Mouse (Mus musculus) midbrain, postnatal 0 days (tissue): ENCODE measurements around the gene Pitpna. TPM values are rescaled to one million over a fixed set of nuclear protein-coding genes. Genes with fewer than 3 reads are reported as not detected.

Experiments
- ATAC-seq: fragments of 200-750 bp; cut with Nextera tagmentation; 2 replicates; pipeline ENCODE4 v1.8.0; 2017; ENCODE audit warnings: moderate number of reproducible peaks, mild to moderate bottlenecking, moderate TSS enrichment, moderate library complexity; ENCODE audit not compliant: low FRiP score
- DNase-seq: peaks from one replicate; pipeline ENCODE4 v3.0.0-alpha.2; 2015; ENCODE audit warnings: low spot score
- H3K27ac ChIP-seq: fragments of 300-500 bp; sonication (generic); 2 replicates; pipeline ENCODE4 v1.5.1; 2014; ENCODE audit warnings: low read depth, mild to moderate bottlenecking, low read length, mixed read lengths
- H3K27me3 ChIP-seq: fragments of 300-500 bp; sonication (generic); 2 replicates; pipeline ENCODE4 v1.6.1; 2014; ENCODE audit warnings: low read length, control low read depth, mixed read lengths; ENCODE audit not compliant: insufficient read depth
- H3K36me3 ChIP-seq: fragments of 300-500 bp; sonication (generic); 2 replicates; pipeline ENCODE4 v1.6.1; 2014; ENCODE audit warnings: low read length, control low read depth, mixed read lengths; ENCODE audit not compliant: insufficient read depth
- H3K4me1 ChIP-seq: fragments of 300-500 bp; sonication (generic); 2 replicates; pipeline ENCODE4 v1.6.1; 2014; ENCODE audit warnings: mild to moderate bottlenecking, control low read depth, antibody characterized with exemption, low read length, mixed read lengths; ENCODE audit not compliant: insufficient read depth
- H3K4me2 ChIP-seq: fragments of 300-500 bp; sonication (generic); 2 replicates; pipeline ENCODE4 v1.6.1; 2014; ENCODE audit warnings: low read depth, mild to moderate bottlenecking, low read length, mixed read lengths; ENCODE audit not compliant: poor library complexity, severe bottlenecking
- H3K4me3 ChIP-seq: fragments of 300-500 bp; sonication (generic); 2 replicates; pipeline ENCODE4 v1.5.1; 2014; ENCODE audit warnings: low read depth, mild to moderate bottlenecking, low read length, moderate library complexity
- H3K9ac ChIP-seq: fragments of 300-500 bp; sonication (generic); replicated peaks from 2 replicates; pipeline ENCODE4 v1.6.1; 2014; ENCODE audit warnings: mild to moderate bottlenecking, low read length, moderate library complexity, mixed read lengths; ENCODE audit not compliant: poor library complexity, severe bottlenecking
- H3K9me3 ChIP-seq: fragments of 300-500 bp; sonication (generic); 2 replicates; pipeline ENCODE4 v1.6.1; 2016; ENCODE audit warnings: low read length, control low read depth
- CTCF ChIP-seq: IDR thresholded peaks from 2 replicates; pipeline ENCODE4 v1.5.1; 2016; ENCODE audit warnings: antibody characterized with exemption, mild to moderate bottlenecking
- WGBS: fragments of 180-500 bp; shearing (Covaris S2); extraction: QIAGEN DNeasy Blood & Tissue Kit; methylation state at CpG from one replicate; pipeline ENCODE4 v1.1.7; 2014; 5-methylcytosine and 5-hydroxymethylcytosine counted together
- polyA plus RNA-seq: library from polyadenylated mRNA; unstranded; fragments of >200 nt; fragmentation: Nextera tagmentation; extraction: Ambion mirVana; gene quantifications from 2 replicates; pipeline ENCODE4 v1.2.1, GENCODE M21; 2015
- total RNA-seq: library from RNA; depleted of rRNA; stranded (reverse); fragments of >200 nt; gene quantifications from 2 replicates; pipeline ENCODE4 v1.2.3, GENCODE M21; 2014

Gene Pitpna
- total and polyA plus RNA-seq, 2 experiments from 2014 or later: 106 to 108 TPM

DNA sequence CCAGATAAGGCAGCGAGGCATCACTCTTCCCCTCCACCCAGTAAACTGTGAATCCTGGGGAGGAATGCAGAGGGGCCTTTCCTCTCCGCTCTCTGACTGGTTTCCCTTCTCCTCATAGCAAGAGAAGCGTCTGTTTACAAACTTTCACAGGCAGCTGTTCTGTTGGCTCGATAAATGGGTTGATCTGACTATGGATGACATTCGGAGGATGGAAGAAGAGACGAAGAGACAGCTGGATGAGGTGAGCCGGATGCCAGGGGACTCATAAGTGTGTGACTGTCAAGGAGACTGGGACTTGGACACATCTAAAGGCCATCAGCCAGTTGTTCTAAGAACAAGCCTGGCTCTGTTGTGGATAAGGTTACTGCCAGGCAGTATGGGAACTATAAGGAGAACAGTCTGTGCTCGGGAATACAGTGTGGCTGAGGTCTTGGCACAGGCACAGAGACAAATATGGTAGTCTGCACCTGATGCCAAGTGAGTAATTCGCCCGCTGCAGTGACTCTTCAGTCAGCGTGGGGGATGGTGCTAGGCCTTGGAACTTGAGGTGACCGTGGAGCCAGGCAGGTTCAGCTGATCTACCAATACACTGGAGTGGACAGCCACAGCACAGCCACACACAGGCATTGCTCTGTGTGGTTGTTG, 32.4 kb downstream of the Pitpna start:
- no peaks in the 10 kb centered on the region for H3K4me1 ChIP-seq
- no peak for TF ChIP-seq CTCF
- no peak overlapping the region for H3K4me3 ChIP-seq
- no peaks in the 10 kb centered on the region for H3K27me3 ChIP-seq
- H3K9ac ChIP-seq: no peak overlapping the region
- 93% methylated on average over 12 of the region's 12 CpGs for WGBS
- H3K4me2 ChIP-seq: no peak overlapping the region
- no peak overlapping the region for H3K27ac ChIP-seq
- DNase-seq (peak; percentile 16), ATAC-seq (no peak)
- H3K36me3 ChIP-seq: peaks cover 32% of the 10 kb centered on the region
- H3K9me3 ChIP-seq: no peaks in the 10 kb centered on the region

DNA sequence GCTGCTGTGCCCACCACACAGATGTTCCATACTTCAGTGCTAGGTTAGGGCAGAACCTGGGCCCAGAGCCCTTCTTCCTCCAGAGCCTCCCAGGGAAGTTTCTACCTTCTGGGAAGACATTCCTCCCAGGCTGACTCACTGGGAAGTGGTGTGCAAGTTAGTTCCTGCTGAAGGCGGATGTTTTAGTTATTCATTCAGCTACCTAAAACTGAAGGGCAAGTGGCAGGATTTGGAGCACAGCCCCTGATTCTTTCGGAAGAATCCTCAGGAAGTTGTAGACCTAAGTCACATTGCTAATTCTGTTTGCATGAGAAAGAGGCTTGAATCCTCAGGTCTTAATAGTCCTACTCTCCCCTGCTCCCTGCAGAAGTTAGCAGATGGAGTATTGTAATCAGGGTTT, 33.5 kb downstream of the Pitpna start:
- TF ChIP-seq CTCF: no peak
- DNase-seq: no peak
- WGBS: 88% methylated on average over 2 of the region's 2 CpGs
- Histone ChIP-seq H3K4me2 (no peak overlapping the region), H3K4me1 (no peaks in the 10 kb centered on the region), H3K27me3 (no peaks in the 10 kb centered on the region), H3K9me3 (no peaks in the 10 kb centered on the region), H3K36me3 (peaks cover 41% of the 10 kb centered on the region), H3K4me3 (no peak overlapping the region), H3K27ac (no peak overlapping the region), H3K9ac (no peak overlapping the region)
- no peak for ATAC-seq

DNA sequence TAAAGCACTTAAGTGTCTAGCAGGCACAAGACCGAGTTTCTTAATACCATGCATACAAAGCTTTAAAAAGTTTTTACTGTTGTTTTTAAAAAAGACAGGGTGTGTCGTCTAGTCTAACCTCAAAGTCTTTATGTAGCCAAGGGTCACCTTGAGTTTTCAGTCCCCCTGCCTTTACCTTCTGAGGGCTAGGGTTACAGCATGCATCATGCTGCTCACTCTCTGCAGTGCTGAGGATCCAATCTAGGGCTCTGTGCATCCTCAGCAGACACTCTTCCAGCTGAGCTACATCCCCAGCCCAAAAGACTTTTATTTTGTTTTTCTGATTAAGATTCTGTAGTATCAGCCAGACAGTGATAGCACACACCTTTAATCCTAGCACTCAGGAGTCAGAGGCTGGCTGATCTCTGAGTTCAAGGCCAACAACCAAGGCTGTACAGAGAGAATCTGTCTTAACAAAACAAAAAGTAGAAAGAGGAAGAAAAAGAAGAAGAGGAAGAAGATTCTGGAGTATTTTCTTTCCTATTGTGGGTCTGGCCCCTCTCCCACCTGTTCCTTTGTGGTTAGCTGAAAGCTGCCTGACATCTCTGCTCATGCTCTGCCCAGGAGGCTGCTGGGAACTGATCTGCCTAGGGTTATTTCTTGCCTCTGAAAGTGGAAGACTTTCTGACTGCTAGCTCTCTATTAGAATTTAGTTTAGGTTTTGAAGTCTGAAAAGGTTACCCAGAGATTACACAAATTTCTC, 34.9 kb downstream of the Pitpna start:
- no peaks in the 10 kb centered on the region for H3K27me3 ChIP-seq
- no peaks in the 10 kb centered on the region for H3K4me1 ChIP-seq
- no peak for ATAC-seq
- H3K9me3 ChIP-seq: no peaks in the 10 kb centered on the region
- H3K9ac ChIP-seq: no peak overlapping the region
- peaks cover 52% of the 10 kb centered on the region for H3K36me3 ChIP-seq
- no peak for DNase-seq
- no peak for TF ChIP-seq CTCF
- 89% methylated on average over 2 of the region's 2 CpGs for WGBS
- no peak overlapping the region for H3K4me3 ChIP-seq
- no peak overlapping the region for H3K4me2 ChIP-seq
- H3K27ac ChIP-seq: no peak overlapping the region

DNA sequence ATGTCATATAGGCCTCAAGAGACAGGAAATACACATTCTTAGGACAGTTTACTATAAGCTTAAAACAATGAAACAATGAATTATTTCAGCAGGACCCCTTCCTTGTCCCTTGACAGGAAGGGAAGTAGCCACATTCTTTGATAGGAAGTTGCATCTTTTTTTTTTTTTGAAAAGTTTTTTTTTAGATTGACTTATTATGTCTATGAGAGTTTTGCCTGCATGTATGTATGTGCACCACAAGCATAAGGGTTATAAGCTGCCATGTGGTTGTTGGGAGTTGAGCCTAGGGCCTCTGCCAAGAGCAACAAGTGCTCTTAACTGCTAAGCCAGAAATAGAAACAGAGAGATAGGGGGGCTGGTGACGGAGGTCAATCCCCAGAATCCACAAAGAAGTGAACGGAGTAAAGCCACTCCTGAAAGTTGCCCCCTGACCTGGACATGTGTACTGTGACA, 36.2 kb downstream of the Pitpna start:
- no peak overlapping the region for H3K4me3 ChIP-seq
- H3K36me3 ChIP-seq: peaks cover 58% of the 10 kb centered on the region
- H3K4me2 ChIP-seq: no peak overlapping the region
- DNase-seq: no peak
- no peaks in the 10 kb centered on the region for H3K27me3 ChIP-seq
- H3K27ac ChIP-seq: no peak overlapping the region
- no peak for TF ChIP-seq CTCF
- no peaks in the 10 kb centered on the region for H3K9me3 ChIP-seq
- H3K4me1 ChIP-seq: no peaks in the 10 kb centered on the region
- no peak for ATAC-seq
- WGBS: 85% methylated on average over 2 of the region's 2 CpGs
- no peak overlapping the region for H3K9ac ChIP-seq

DNA sequence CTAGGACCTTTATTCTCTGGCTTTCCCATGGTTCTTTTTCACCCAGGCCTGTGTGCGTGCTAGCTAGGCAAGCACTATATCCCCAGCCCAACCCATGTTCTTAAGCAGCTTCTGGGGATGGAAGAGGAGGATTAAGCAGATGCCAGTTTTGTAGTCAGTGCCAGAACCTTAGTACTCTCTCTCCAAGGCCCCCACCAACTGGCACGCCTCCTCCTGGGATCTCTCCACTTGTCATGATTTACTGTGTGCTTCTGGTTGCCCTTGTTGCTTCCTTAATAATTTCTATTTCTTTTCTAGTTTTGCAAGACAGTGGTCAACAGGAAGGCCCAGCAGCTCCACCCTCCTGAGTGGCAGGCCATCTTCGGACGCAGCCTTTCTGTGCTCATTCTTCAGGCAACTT, 37.9 kb downstream of the Pitpna start:
- 89% methylated on average over 4 of the region's 4 CpGs for WGBS
- Histone ChIP-seq H3K27me3 (no peaks in the 10 kb centered on the region), H3K36me3 (peaks cover 42% of the 10 kb centered on the region), H3K4me3 (no peak overlapping the region), H3K9ac (no peak overlapping the region), H3K4me1 (no peaks in the 10 kb centered on the region), H3K4me2 (no peak overlapping the region), H3K27ac (no peak overlapping the region), H3K9me3 (no peaks in the 10 kb centered on the region)
- no peak for TF ChIP-seq CTCF
- DNase-seq: no peak
- ATAC-seq: no peak

DNA sequence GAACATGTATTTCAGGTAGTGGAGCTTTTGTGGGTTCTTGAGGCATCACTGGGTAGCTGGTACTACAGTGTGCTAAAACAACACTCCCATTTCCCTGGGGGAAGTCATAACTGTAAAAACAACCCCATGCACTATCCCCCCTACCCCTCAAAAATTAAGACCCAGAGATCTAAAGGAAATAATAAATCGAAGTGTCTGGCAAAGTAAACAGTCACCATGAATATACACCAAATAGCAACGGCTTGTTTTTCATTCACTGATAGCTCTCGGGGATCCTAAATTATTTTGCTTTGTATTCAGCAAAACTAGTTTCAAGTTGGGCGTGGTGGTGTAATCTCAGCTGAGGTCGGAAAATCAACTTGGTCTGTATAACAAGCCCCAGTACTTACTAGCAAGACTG, 42.2 kb downstream of the Pitpna start:
- Histone ChIP-seq H3K27me3 (no peaks in the 10 kb centered on the region), H3K9ac (peak overlapping the region; percentile 44), H3K36me3 (peaks cover 35% of the 10 kb centered on the region), H3K9me3 (no peaks in the 10 kb centered on the region), H3K27ac (peak overlapping the region; percentile 67; the same call in 1 of the 2 replicates), H3K4me1 (peaks cover 9% of the 10 kb centered on the region), H3K4me3 (peak overlapping the region; percentile 63), H3K4me2 (peak overlapping the region; percentile 74)
- no peak for TF ChIP-seq CTCF
- ATAC-seq (no peak), DNase-seq (no peak)
- WGBS: 16% methylated on average over 5 of the region's 5 CpGs
